ENCODE assay signal across 10 mouse cellular contexts in genomic region chr5:36900189-36900619, GRCm38 (mm10). TPM values are rescaled to one million over a fixed set of nuclear protein-coding genes. Genes with fewer than 3 reads are reported as not detected.
DNase-seq lines count a peak whose midpoint lies in the region; ATAC-seq and TF ChIP-seq lines count a peak whose summit lies in the region.
"Had no signal": no experiment of that assay in that cellular context is flagged by ENCODE, and none has a peak within 500 bp of the region (broad histone marks: within the 10 kb centered on the region; RNA-seq: fewer than 3 reads in every experiment).

No protein-coding gene starts in this region.

- no peaks in the 10 kb centered on the region for H3K36me3 ChIP-seq in midbrain, embryonic 15.5 days (replicated peaks)

- intact Hi-C loops in left cerebral cortex, adult 2 months (cut with DNase I): no loop called here

- ATAC-seq in midbrain, embryonic 15.5 days (replicated peaks): no peak

- no peaks in the 10 kb centered on the region for H3K27me3 ChIP-seq in midbrain, embryonic 15.5 days (replicated peaks)

- no peak overlapping the region for H3K9ac ChIP-seq in midbrain, embryonic 15.5 days

- H3K9me3 ChIP-seq in midbrain, embryonic 15.5 days: no peaks in the 10 kb centered on the region

- TF ChIP-seq CTCF in left cerebral cortex, adult 2 months (IDR thresholded peaks at IDR 0.05): no peak

- peak; percentile 58 to 69 for DNase-seq in cerebellum, adult 18-20 months
- no peak for DNase-seq in cerebellum, adult 8-10 months
- no peak for DNase-seq in left cerebral cortex, adult 2 months (ENCODE audit: extremely low spot score in 1 of 2, low spot score in 2 of 2)
- no peak for DNase-seq in left cerebral cortex, adult 9 months (ENCODE audit: low spot score in 2 of 2)
- DNase-seq in fat pad, adult 2 months (ENCODE audit: extremely low read depth, low read depth, low spot score): peak; percentile 86
- no peak for DNase-seq in layer of hippocampus, adult 18-20 months (ENCODE audit: low spot score in 2 of 2)
- no peak for DNase-seq in thymus, adult 18-20 months
- DNase-seq: right cerebral cortex, postnatal 14 days had no signal

- H3K4me3 ChIP-seq in left cerebral cortex, adult 2 months: no peak overlapping the region
- no peak overlapping the region for H3K4me3 ChIP-seq in midbrain, embryonic 15.5 days

- H3K4me1 ChIP-seq in midbrain, embryonic 15.5 days: peaks cover 14% of the 10 kb centered on the region

- 47% methylated on average over 6 of the region's 6 CpGs for WGBS in midbrain, embryonic 15.5 days

- H3K27ac ChIP-seq in left cerebral cortex, adult 2 months: peak overlapping the region; percentile 66
- peak overlapping the region; percentile 43 for H3K27ac ChIP-seq in midbrain, embryonic 15.5 days
- H3K27ac ChIP-seq: macrophage had no signal

- H3K4me2 ChIP-seq in midbrain, embryonic 15.5 days: no peak overlapping the region

RNA-seq across cellular contexts. Expression of gene Ppp2r2c, which starts 31.9 kb away (rescaled TPM):
- total RNA-seq in left cerebral cortex, adult 2 months (2021): 100 to 1,000 TPM; 448 to 462 TPM
- polyA plus RNA-seq in midbrain, embryonic 15.5 days (2015; fragmentation: Nextera tagmentation; extraction: Ambion mirVana): 54.7 and 55.3 TPM in 2 replicates
- total RNA-seq in layer of hippocampus, adult 18-20 months (2021): 100 to 1,000 TPM; 383 to 399 TPM
- polyA plus RNA-seq: macrophage had no signal

Comparison
In these comparisons a context has a peak if more than half of its experiments do, and no peak if none do; other contexts are left out.
1. DNase-seq: peak in cerebellum, adult 18-20 months (2 of 2) and fat pad, adult 2 months (single experiment); none in cerebellum, adult 8-10 months (single experiment), left cerebral cortex, adult 2 months (0 of 2), left cerebral cortex, adult 9 months (0 of 2), layer of hippocampus, adult 18-20 months (0 of 2) and thymus, adult 18-20 months (0 of 2).